Mouse (Mus musculus): ENCODE measurements at regions not wholly inside any gene's neighbourhood (a gene's known extent, or its start where the extent isn't known, plus 50 kb on each side); places are given as distances from the start of the nearest gene placed in this dataset.

GRCm38 (mm10) chr13:112119611-112120041 lies 168.6 kb upstream of the Ankrd55 start:
- no peak for TF ChIP-seq CTCF (IDR thresholded peaks at IDR 0.05; ENCODE audit: low read depth, low read length)
- no peak for TF ChIP-seq POLR2A (IDR thresholded peaks at IDR 0.05; ENCODE audit: borderline replicate concordance, low read depth, low read length)
